Mouse (Mus musculus): Measurements from ENCODE around the gene Rsph10b. TPM values are rescaled to one million over a fixed set of nuclear protein-coding genes. Genes with fewer than 3 reads are reported as not detected.

Rsph10b gene
- total RNA-seq, 2 experiments from 2014 or later = 5.5 to 7.7 TPM

GRCm38 (mm10) chr5:144034567-144034966, 101.7 kb downstream of the Rsph10b start:
- DNase-seq (ENCODE audit: extremely low spot score in 1 of 2, low spot score in 2 of 2) = no peak
- intact Hi-C loops (cut with DNase I) = no loop called here

Other genes starting within 250 kb of the Rsph10b start
- gene Usp42, start 200.8 kb upstream of the Rsph10b start, total RNA-seq (2021) = 10 to 100 TPM; 26.7 to 28.9 TPM
- gene Eif2ak1, start 115.2 kb upstream of the Rsph10b start, total RNA-seq (2021) = 10 to 100 TPM; 46.3 to 46.6 TPM
- gene Ankrd61, start 35.4 kb upstream of the Rsph10b start, total RNA-seq (2021) = under 1 TPM; 0.20 to 0.26 TPM
- 10 to 100 TPM; 47.9 to 50.3 TPM for gene Aimp2, start 23.2 kb upstream of the Rsph10b start, total RNA-seq (2021)
- gene Pms2, start 23.1 kb upstream of the Rsph10b start, total RNA-seq (2021) = 10 to 100 TPM; 20.5 to 21.0 TPM
- gene Gm42421, start 4.9 kb upstream of the Rsph10b start, total RNA-seq (2021) = 1 to 10 TPM; 1.8 to 2.2 TPM
- gene Ccz1, start 81.8 kb downstream of the Rsph10b start, total RNA-seq (2021) = 10 to 100 TPM; 54.1 to 54.5 TPM
- gene Ocm, start 93.6 kb downstream of the Rsph10b start, total RNA-seq (2021) = 1 to 10 TPM; 2.3 TPM
- 100 to 1,000 TPM; 120 to 129 TPM for gene Lmtk2, start 167.4 kb downstream of the Rsph10b start, total RNA-seq (2021)

Measured in left cerebral cortex, postnatal 10 days (tissue).